Comparison of ENCODE assay signal across 9 mouse cellular contexts in genomic region chr4:118576097-118576496, GRCm38 (mm10). TPM values are rescaled to one million over a fixed set of nuclear protein-coding genes. Genes with fewer than 3 reads are reported as not detected.
DNase-seq lines count a peak whose midpoint lies in the region; ATAC-seq lines count a peak whose summit lies in the region.
"Had no signal": no experiment of that assay in that cellular context is flagged by ENCODE, and none has a peak within 500 bp of the region (broad histone marks: within the 10 kb centered on the region; RNA-seq: fewer than 3 reads in every experiment).

No protein-coding gene starts in this region.

- H3K4me3 ChIP-seq in forebrain, embryonic 14.5 days (ENCODE audit: low read depth, low read length): no peak overlapping the region
- H3K4me3 ChIP-seq: liver, embryonic 15.5 days had no signal

- no peaks in the 10 kb centered on the region for H3K27me3 ChIP-seq in forebrain, embryonic 14.5 days (replicated peaks; ENCODE audit: control insufficient read depth, insufficient read depth, low read length)

- 0 out of 2 replicates have a peak, but pooled peaks have one; percentile 48 for ATAC-seq in forebrain, embryonic 14.5 days

- no peaks in the 10 kb centered on the region for H3K4me1 ChIP-seq in forebrain, embryonic 14.5 days (ENCODE audit: control insufficient read depth, insufficient read depth, low read length)
- H3K4me1 ChIP-seq: liver, embryonic 15.5 days had no signal

- no peaks in the 10 kb centered on the region for H3K9me3 ChIP-seq in forebrain, embryonic 14.5 days (replicated peaks; ENCODE audit: control insufficient read depth, low read length)
- H3K9me3 ChIP-seq: liver, embryonic 15.5 days had no signal

- H3K36me3 ChIP-seq in forebrain, embryonic 14.5 days (ENCODE audit: control insufficient read depth, insufficient read depth, low read length): no peaks in the 10 kb centered on the region
- H3K36me3 ChIP-seq: liver, embryonic 15.5 days had no signal

- H3K4me2 ChIP-seq in forebrain, embryonic 14.5 days (ENCODE audit: low read length): no peak overlapping the region
- H3K4me2 ChIP-seq: liver, embryonic 15.5 days had no signal

- no peak overlapping the region for H3K27ac ChIP-seq in forebrain, embryonic 14.5 days (ENCODE audit: low read depth, low read length)
- H3K27ac ChIP-seq: liver, embryonic 15.5 days had no signal

- WGBS in forebrain, embryonic 14.5 days: 9% methylated on average over 6 of the region's 6 CpGs

- H3K9ac ChIP-seq in forebrain, embryonic 14.5 days (ENCODE audit: low read length): no peak overlapping the region
- H3K9ac ChIP-seq: liver, embryonic 15.5 days had no signal

- DNase-seq in MEL-GATA-1-ER (ENCODE audit: extremely low read depth, low read depth): peak; percentile 48
- peak; percentile 73 for DNase-seq in c-Kit-positive CD71-negative TER-119-negative erythroid progenitor cells, embryonic 14.5 days (ENCODE audit: low read depth)
- peak; percentile 89 for DNase-seq in forebrain, embryonic 14.5 days (ENCODE audit: low spot score)
- peak; percentile 91 for DNase-seq in heart, postnatal 4 days
- peak; percentile 85 to 86 for DNase-seq in layer of hippocampus, postnatal 36 days
- peak; percentile 90 for DNase-seq in mesoderm, embryonic 11.5 days (ENCODE audit: low read depth, low spot score)
- DNase-seq in right cerebral cortex, postnatal 36 days (ENCODE audit: low spot score in 2 of 2): peak; percentile 79 to 80
- peak; percentile 73 to 91 for DNase-seq in urinary bladder, postnatal 4 days (ENCODE audit: low spot score in 2 of 2)

RNA-seq across cellular contexts. Expression of gene Tmem125, which starts 32.3 kb away (rescaled TPM):
- not detected in 2 replicates for polyA plus RNA-seq in forebrain, embryonic 14.5 days (2014; fragmentation: Nextera tagmentation; extraction: Ambion mirVana)
- under 1 TPM; 0.24 to 0.32 TPM for total RNA-seq in heart, postnatal 4 days (2021)
- total RNA-seq in layer of hippocampus, postnatal 36 days (2021): 1 to 10 TPM; 5.6 to 8.1 TPM

RNA-seq across cellular contexts. Expression of gene Cfap57, which starts 44.5 kb away (rescaled TPM):
- 0.81 and 0.91 TPM in 2 replicates for polyA plus RNA-seq in forebrain, embryonic 14.5 days (2014; fragmentation: Nextera tagmentation; extraction: Ambion mirVana)
- under 1 TPM in 1 of 2 experiments, not detected in 1; 0.18 TPM for total RNA-seq in heart, postnatal 4 days (2021)
- total RNA-seq in layer of hippocampus, postnatal 36 days (2021): under 1 TPM; 0.78 to 0.90 TPM

RNA-seq across cellular contexts. Expression of gene Ebna1bp2, which starts 44.5 kb away (rescaled TPM):
- polyA plus RNA-seq in forebrain, embryonic 14.5 days (2014; fragmentation: Nextera tagmentation; extraction: Ambion mirVana): 167 and 176 TPM in 2 replicates
- total RNA-seq in heart, postnatal 4 days (2021): 10 to 100 TPM; 43.0 to 51.1 TPM
- 10 to 100 TPM; 61.8 to 64.2 TPM for total RNA-seq in layer of hippocampus, postnatal 36 days (2021)

RNA-seq across cellular contexts. Expression of gene 2610528J11Rik, which starts 49.3 kb away (rescaled TPM):
- polyA plus RNA-seq in forebrain, embryonic 14.5 days (2014; fragmentation: Nextera tagmentation; extraction: Ambion mirVana): not detected in 2 replicates
- total RNA-seq in heart, postnatal 4 days (2021): not detected
- not detected for total RNA-seq in layer of hippocampus, postnatal 36 days (2021)

Comparison
In these comparisons a context has a peak if more than half of its experiments do, and no peak if none do; other contexts are left out.
1. RNA of gene Tmem125, which starts 32.3 kb away (total RNA-seq): 5.6 to 8.1 TPM in layer of hippocampus, postnatal 36 days; 0.24 to 0.32 TPM in heart, postnatal 4 days; every median in the first group is over 4 times any median in the second.
2. Peak in every context shown above with its lines, with median percentiles within 50 percentile points of each other: DNase-seq.